ENCODE assay signal across 34 mouse cellular contexts in the genomic region with DNA sequence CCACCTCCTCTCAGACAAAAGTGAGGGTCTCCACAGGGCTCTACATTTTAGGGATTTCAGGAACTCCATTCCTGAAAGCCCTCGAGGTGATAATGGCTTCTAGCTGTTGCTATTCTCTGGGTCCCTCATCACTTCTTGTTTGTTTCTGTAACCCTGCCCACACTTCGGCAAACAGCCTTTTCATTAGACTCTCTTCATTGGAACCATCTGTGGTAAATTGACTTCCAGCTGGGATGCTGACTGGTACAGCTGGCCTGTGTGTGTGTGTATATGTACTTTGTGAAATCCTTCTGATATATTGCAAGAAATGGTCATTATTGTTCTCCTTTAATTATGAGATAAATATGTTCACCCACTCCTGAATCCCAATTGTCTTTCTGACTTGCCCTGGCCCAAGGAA. TPM values are rescaled to one million over a fixed set of nuclear protein-coding genes. Genes with fewer than 3 reads are reported as not detected.
A peak's percentile ranks its signal among the peaks of the same experiment; 100 is the strongest.
DNase-seq lines count a peak whose midpoint lies in the region; ATAC-seq lines count a peak whose summit lies in the region.
"Had no signal": no experiment of that assay in that cellular context is flagged by ENCODE, and none has a peak within 500 bp of the region (broad histone marks: within the 10 kb centered on the region; RNA-seq: fewer than 3 reads in every experiment).

No protein-coding gene starts in this region.

- H3K9ac ChIP-seq in hindbrain, embryonic 13.5 days, result no peak overlapping the region
- H3K9ac ChIP-seq in hindbrain, embryonic 11.5 days (ENCODE audit: low read depth, low read length), result no peak overlapping the region
- H3K9ac ChIP-seq: heart, embryonic 15.5 days; limb, embryonic 13.5 days; lung, embryonic 15.5 days; midbrain, embryonic 15.5 days; neural tube, embryonic 12.5 days had no signal

- ATAC-seq in hindbrain, embryonic 13.5 days (ENCODE audit: low FRiP score), result 0 out of 2 replicates have a peak, but pooled peaks have one; percentile 54
- no peak for ATAC-seq in hindbrain, embryonic 11.5 days (ENCODE audit: low FRiP score)
- ATAC-seq: inflammation-experienced regulatory T-cells, adult 6 months; midbrain, embryonic 15.5 days; Patski had no signal

- peak; percentile 15 to 26 for DNase-seq in cerebellum, postnatal 14 days
- no peak for DNase-seq in cerebellum, adult 9-11 months
- DNase-seq in hindbrain, embryonic 11.5 days (ENCODE audit: low spot score), result no peak
- peak; percentile 13 for DNase-seq in layer of hippocampus, adult 9-11 months
- no peak for DNase-seq in layer of hippocampus, adult 9-10 months (ENCODE audit: low spot score)
- DNase-seq in hindlimb bud, embryonic 11.5 days (ENCODE audit: extremely low spot score, low read depth, low spot score), result peak; percentile 52
- DNase-seq in spleen, adult 18-20 months, result no peak
- DNase-seq: adrenal gland, postnatal 10 days; cerebellum, adult 8-10 months; gastrocnemius, postnatal 14 days; kidney, adult 11 months; kidney, postnatal 14 days; layer of hippocampus, postnatal 36 days; right cerebral cortex, adult 18-20 months; right cerebral cortex, postnatal 4 days; thymus, adult 2 months; thymus, postnatal 36 days had no signal

- H3K4me2 ChIP-seq in hindbrain, embryonic 13.5 days, result no peak overlapping the region
- no peak overlapping the region for H3K4me2 ChIP-seq in hindbrain, embryonic 11.5 days (replicated peaks; ENCODE audit: low read depth, low read length)
- H3K4me2 ChIP-seq: heart, embryonic 15.5 days; limb, embryonic 13.5 days; liver, embryonic 11.5 days; lung, embryonic 15.5 days; midbrain, embryonic 15.5 days; neural tube, embryonic 12.5 days had no signal

- 32% methylated on average over 2 of the region's 2 CpGs for WGBS in hindbrain, embryonic 13.5 days
- WGBS in hindbrain, embryonic 11.5 days, result 40% methylated on average over 2 of the region's 2 CpGs

- no peaks in the 10 kb centered on the region for H3K27me3 ChIP-seq in hindbrain, embryonic 13.5 days
- no peaks in the 10 kb centered on the region for H3K27me3 ChIP-seq in hindbrain, embryonic 11.5 days (ENCODE audit: control insufficient read depth, insufficient read depth, low read length)
- H3K27me3 ChIP-seq: heart, embryonic 15.5 days; limb, embryonic 13.5 days; lung, embryonic 15.5 days; midbrain, embryonic 15.5 days; neural tube, embryonic 12.5 days; Patski had no signal

- H3K4me1 ChIP-seq in hindbrain, embryonic 13.5 days (replicated peaks), result no peaks in the 10 kb centered on the region
- no peaks in the 10 kb centered on the region for H3K4me1 ChIP-seq in hindbrain, embryonic 11.5 days (replicated peaks; ENCODE audit: control insufficient read depth, insufficient read depth, low read length)
- H3K4me1 ChIP-seq: heart, embryonic 10.5 days; heart, embryonic 15.5 days; lung, embryonic 15.5 days; midbrain, embryonic 10.5 days; midbrain, embryonic 15.5 days; neural tube, embryonic 12.5 days had no signal

- H3K36me3 ChIP-seq in hindbrain, embryonic 13.5 days, result no peaks in the 10 kb centered on the region
- no peaks in the 10 kb centered on the region for H3K36me3 ChIP-seq in hindbrain, embryonic 11.5 days (ENCODE audit: control insufficient read depth, insufficient read depth, low read length)
- H3K36me3 ChIP-seq: heart, embryonic 10.5 days; heart, embryonic 15.5 days; limb, embryonic 13.5 days; lung, embryonic 15.5 days; midbrain, embryonic 10.5 days; midbrain, embryonic 15.5 days; neural tube, embryonic 12.5 days had no signal

- H3K4me3 ChIP-seq in hindbrain, embryonic 13.5 days, result no peak overlapping the region
- no peak overlapping the region for H3K4me3 ChIP-seq in hindbrain, embryonic 11.5 days (ENCODE audit: low read depth, low read length)
- H3K4me3 ChIP-seq: erythroblast, embryonic 14.5 days; heart, embryonic 10.5 days; heart, embryonic 15.5 days; limb, embryonic 13.5 days; lung, embryonic 15.5 days; midbrain, embryonic 10.5 days; midbrain, embryonic 15.5 days; myocyte; neural tube, embryonic 12.5 days had no signal

- no peak overlapping the region for H3K27ac ChIP-seq in hindbrain, embryonic 13.5 days
- H3K27ac ChIP-seq in hindbrain, embryonic 11.5 days (ENCODE audit: low read depth, low read length), result no peak overlapping the region
- H3K27ac ChIP-seq: heart, embryonic 10.5 days; heart, embryonic 15.5 days; limb, embryonic 13.5 days; lung, embryonic 15.5 days; midbrain, embryonic 10.5 days; midbrain, embryonic 15.5 days; neural tube, embryonic 12.5 days had no signal

- no peaks in the 10 kb centered on the region for H3K9me3 ChIP-seq in hindbrain, embryonic 13.5 days
- H3K9me3 ChIP-seq in hindbrain, embryonic 11.5 days (ENCODE audit: control insufficient read depth, low read length), result no peaks in the 10 kb centered on the region
- H3K9me3 ChIP-seq: heart, embryonic 10.5 days; heart, embryonic 15.5 days; limb, embryonic 13.5 days; lung, embryonic 15.5 days; midbrain, embryonic 10.5 days; midbrain, embryonic 15.5 days; neural tube, embryonic 12.5 days had no signal

RNA-seq across cellular contexts. Expression of gene Gm10192, which starts 50.3 kb away (rescaled TPM):
- not detected in 2 replicates for polyA plus RNA-seq in hindbrain, embryonic 13.5 days (2015; fragmentation: Nextera tagmentation; extraction: Ambion mirVana)
- not detected in 2 replicates for polyA plus RNA-seq in hindbrain, embryonic 11.5 days (2014; fragmentation: Nextera tagmentation; extraction: Ambion mirVana)
- polyA plus RNA-seq: embryonic facial prominence, embryonic 14.5 days; erythroblast, embryonic 14.5 days; forebrain, embryonic 11.5 days; heart, embryonic 10.5 days; heart, embryonic 15.5 days; inflammation-experienced regulatory T-cells, adult 6 months; kidney, embryonic 14.5 days; limb, embryonic 13.5 days; liver, embryonic 11.5 days; liver, embryonic 16.5 days; lung, embryonic 15.5 days; midbrain, embryonic 10.5 days; midbrain, embryonic 15.5 days; myocyte; neural tube, embryonic 12.5 days; Patski; thymus, adult 2 months had no signal

Comparison
In these comparisons a context has a peak if more than half of its experiments do, and no peak if none do; other contexts are left out.
1. DNase-seq: peak in cerebellum, postnatal 14 days (2 of 2), layer of hippocampus, adult 9-11 months (single experiment) and hindlimb bud, embryonic 11.5 days (single experiment); none in cerebellum, adult 9-11 months (single experiment), hindbrain, embryonic 11.5 days (single experiment), layer of hippocampus, adult 9-10 months (single experiment) and spleen, adult 18-20 months (0 of 2).